Mouse (Mus musculus) ovary, postnatal 36 days (tissue): Measurements from ENCODE around the gene Slfn8.
"Not testable (repeated sequence)": the region's sequence is repeated elsewhere in the genome, so short reads cannot be mapped to it uniquely, and the experiment has no call there.

Experiments used
- DNase-seq: peaks from one replicate; pipeline ENCODE4 v3.0.0; 2022; ENCODE audit warnings: low spot score, mixed read lengths

Gene Slfn8

GRCm38 (mm10) chr11:83020621-83021020 is at the start of gene Slfn8:
Gene Slfn8 (minus strand): TSS chr11:83020810.
- peak; percentile 32 for DNase-seq

GRCm38 (mm10) chr11:83067982-83068694 is 47.5 kb upstream of the Slfn8 start:
- DNase-seq: no peak

GRCm38 (mm10) chr11:83066640-83067531 is 46.3 kb upstream of the Slfn8 start:
- DNase-seq: no peak

GRCm38 (mm10) chr11:83065441-83066344 is 45.1 kb upstream of the Slfn8 start:
- no peak for DNase-seq

GRCm38 (mm10) chr11:83064946-83065345 is 44.3 kb upstream of the Slfn8 start, which contains the start of gene Slfn2:
Gene Slfn2 (plus strand): TSS chr11:83065112.
- DNase-seq: no peak

GRCm38 (mm10) chr11:83063941-83064349 is 43.3 kb upstream of the Slfn8 start:
- no peak for DNase-seq

GRCm38 (mm10) chr11:83063126-83063525 is 42.5 kb upstream of the Slfn8 start:
- no peak for DNase-seq

- DNase-seq: no peak
These were observed 41.2 kb upstream of the Slfn8 start for GRCm38 (mm10) chr11:83061806-83062205.

- DNase-seq: no peak
These were observed 39.9 kb upstream of the Slfn8 start for GRCm38 (mm10) chr11:83060412-83061020.

GRCm38 (mm10) chr11:83057863-83058262 is 37.3 kb upstream of the Slfn8 start:
- peak; percentile 52 for DNase-seq

GRCm38 (mm10) chr11:83045642-83046041 is 25.0 kb upstream of the Slfn8 start:
- DNase-seq: no peak

GRCm38 (mm10) chr11:83043891-83044290 is 23.3 kb upstream of the Slfn8 start:
- DNase-seq: no peak

GRCm38 (mm10) chr11:83041000-83041399 is 20.4 kb upstream of the Slfn8 start:
- no peak for DNase-seq

GRCm38 (mm10) chr11:83040325-83040724 is 19.7 kb upstream of the Slfn8 start:
- DNase-seq: no peak

- DNase-seq: no peak
These were observed 19.2 kb upstream of the Slfn8 start for GRCm38 (mm10) chr11:83039796-83040195.

- DNase-seq: no peak
These were observed 18.5 kb upstream of the Slfn8 start for GRCm38 (mm10) chr11:83039156-83039555.

GRCm38 (mm10) chr11:83038686-83039085 is 18.1 kb upstream of the Slfn8 start:
- not testable (repeated sequence) for DNase-seq

- not testable (repeated sequence) for DNase-seq
These were observed 770 bp downstream of the Slfn8 start for GRCm38 (mm10) chr11:83019561-83020519.

GRCm38 (mm10) chr11:83016093-83016492 is 4.5 kb downstream of the Slfn8 start:
- no peak for DNase-seq

- no peak for DNase-seq
These were observed 7.3 kb downstream of the Slfn8 start for GRCm38 (mm10) chr11:83013356-83013755.
